Mouse (Mus musculus) brain, embryonic 14.5 days (tissue): ENCODE results near the gene Eid3. TPM values are rescaled to one million over a fixed set of nuclear protein-coding genes. Genes with fewer than 3 reads are reported as not detected.

ENCODE experiments used
- DNase-seq: peaks from one replicate; pipeline ENCODE4 v3.0.0-alpha.2; 2011; ENCODE audit warnings: low read depth
- CTCF ChIP-seq: fragments of 200-500 bp; IDR thresholded peaks from 2 replicates; pipeline ENCODE4 v1.5.1; 2012; ENCODE audit warnings: inconsistent platforms, mild to moderate bottlenecking, moderate library complexity, borderline replicate concordance; ENCODE audit not compliant: insufficient read depth, insufficient read length; ENCODE audit errors: extremely low read depth
- POLR2A ChIP-seq: fragments of 200-500 bp; IDR thresholded peaks from 2 replicates; pipeline ENCODE4 v1.6.1; 2012; ENCODE audit warnings: mild to moderate bottlenecking, inconsistent platforms, borderline replicate concordance; ENCODE audit not compliant: poor library complexity, insufficient read depth, insufficient read length, severe bottlenecking; ENCODE audit errors: extremely low read depth
- polyA plus RNA-seq: library from polyadenylated mRNA; depleted of rRNA; stranded (reverse); fragments of >200 nt; gene quantifications from 2 replicates; pipeline ENCODE4 v1.2.3, GENCODE M21; 2012; rRNA removed

Gene Eid3
- polyA plus RNA-seq, 1 experiment: 1.2 TPM

DNA sequence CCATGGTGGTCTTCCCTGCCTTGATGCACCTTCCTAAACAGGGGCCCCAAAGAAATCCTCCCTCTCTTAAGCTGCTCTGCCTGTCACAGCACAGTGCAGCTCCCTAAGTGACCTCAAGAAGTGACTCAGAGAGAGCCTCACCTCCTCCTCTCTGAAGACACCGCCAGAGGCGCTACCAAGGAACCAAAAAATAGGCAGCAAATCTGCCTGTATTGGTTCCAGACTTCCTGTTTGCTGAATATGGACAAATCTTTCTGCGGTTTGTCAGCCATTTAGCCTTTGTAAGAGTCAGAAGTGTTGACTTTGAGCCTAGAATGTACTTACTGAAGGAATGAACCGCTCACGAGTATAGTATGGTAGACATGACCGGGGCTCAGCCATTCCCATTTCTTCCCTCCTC is 47.3 kb downstream of the Eid3 start:
- TF ChIP-seq CTCF (no peak), POLR2A (no peak)

More for the DNA sequence above, 47.3 kb downstream of the Eid3 start:
- no peak for DNase-seq

Other genes with a start within 250 kb of the Eid3 start
- gene 1190007I07Rik, start 243.4 kb upstream of the Eid3 start, polyA plus RNA-seq: 33.1 and 52.4 TPM in 2 replicates
- gene Tdg, start 236.8 kb upstream of the Eid3 start, polyA plus RNA-seq: 117 and 137 TPM in 2 replicates
- gene Glt8d2, start 176.0 kb upstream of the Eid3 start, polyA plus RNA-seq: 1.8 TPM in 2 replicates
- 28.5 and 31.8 TPM in 2 replicates for gene Hcfc2, start 170.5 kb upstream of the Eid3 start, polyA plus RNA-seq
- 55.7 and 64.5 TPM in 2 replicates for gene Nfyb, start 102.5 kb upstream of the Eid3 start, polyA plus RNA-seq
- gene Txnrd1, start 32.7 kb upstream of the Eid3 start, polyA plus RNA-seq: 105 and 115 TPM in 2 replicates
- gene Chst11, start 118.9 kb downstream of the Eid3 start, polyA plus RNA-seq: 16.8 and 22.7 TPM in 2 replicates